Mouse (Mus musculus): ENCODE results near the gene Ndc80.
"Not testable (repeated sequence)": the region's sequence is repeated elsewhere in the genome, so short reads cannot be mapped to it uniquely, and the experiment has no call there.

Gene Ndc80

GRCm38 (mm10) chr17:71476346-71477020 is 50.2 kb downstream of the Ndc80 start:
- DNase-seq: no peak

- peak; percentile 68 for DNase-seq
Observed at GRCm38 (mm10) chr17:71475705-71476089, 51.0 kb downstream of the Ndc80 start.

GRCm38 (mm10) chr17:71474762-71475704 is 51.6 kb downstream of the Ndc80 start, which contains the start of gene Smchd1:
TSS of gene Smchd1 (minus strand) at chr17:71475343.
- DNase-seq: peak; percentile 87

- no peak for DNase-seq
Observed at GRCm38 (mm10) chr17:71474128-71474527, 52.5 kb downstream of the Ndc80 start.

GRCm38 (mm10) chr17:71471261-71471660 is 55.4 kb downstream of the Ndc80 start:
- DNase-seq: no peak

- no peak for DNase-seq
Observed at GRCm38 (mm10) chr17:71460312-71460711, 66.3 kb downstream of the Ndc80 start.

- DNase-seq: no peak
Observed at GRCm38 (mm10) chr17:71459818-71460217, 66.8 kb downstream of the Ndc80 start, which contains the start of gene Gm4707. TSS of gene Gm4707 (minus strand) at chr17:71459918.

- not testable (repeated sequence) for DNase-seq
Observed at GRCm38 (mm10) chr17:71457361-71457760, 69.3 kb downstream of the Ndc80 start.
